Mouse (Mus musculus) spleen, postnatal 4 days (tissue): ENCODE measurements around the gene Arid1b.

Experiments
- DNase-seq, 2 experiments: peaks; one replicate each; pipeline ENCODE4 v3.0.0; 2022; ENCODE audit warnings: low spot score in 2 of 2

Arid1b gene

GRCm38 (mm10) chr17:4995561-4996051 lies 1.5 kb downstream of the Arid1b start:
- DNase-seq, result peak in 1 of 2 experiments; percentile 79

- DNase-seq, result peak; percentile 60 to 86
Observed at GRCm38 (mm10) chr17:4996121-4996813, 2.1 kb downstream of the Arid1b start.

- no peak for DNase-seq
Observed at GRCm38 (mm10) chr17:4996814-4997549, 2.9 kb downstream of the Arid1b start.

- DNase-seq, result no peak
Observed at GRCm38 (mm10) chr17:4997968-4998367, 3.8 kb downstream of the Arid1b start.

GRCm38 (mm10) chr17:4999256-4999655 lies 5.1 kb downstream of the Arid1b start:
- no peak for DNase-seq

- no peak for DNase-seq
Observed at GRCm38 (mm10) chr17:5000001-5000400, 5.9 kb downstream of the Arid1b start.

GRCm38 (mm10) chr17:5000871-5001270 lies 6.7 kb downstream of the Arid1b start:
- no peak for DNase-seq

- no peak for DNase-seq
Observed at GRCm38 (mm10) chr17:5001531-5002131, 7.5 kb downstream of the Arid1b start.

GRCm38 (mm10) chr17:5002937-5003508 lies 8.9 kb downstream of the Arid1b start:
- no peak for DNase-seq

GRCm38 (mm10) chr17:5004266-5004665 lies 10.1 kb downstream of the Arid1b start:
- DNase-seq, result no peak

- DNase-seq, result no peak
Observed at GRCm38 (mm10) chr17:5004706-5005105, 10.6 kb downstream of the Arid1b start.

- no peak for DNase-seq
Observed at GRCm38 (mm10) chr17:5005285-5005684, 11.2 kb downstream of the Arid1b start.

GRCm38 (mm10) chr17:5007156-5007658 lies 13.1 kb downstream of the Arid1b start:
- peak in 1 of 2 experiments; percentile 39 for DNase-seq

GRCm38 (mm10) chr17:5008236-5008635 lies 14.1 kb downstream of the Arid1b start:
- DNase-seq, result no peak

GRCm38 (mm10) chr17:5008761-5009160 lies 14.6 kb downstream of the Arid1b start:
- DNase-seq, result no peak

- DNase-seq, result no peak
Observed at GRCm38 (mm10) chr17:5009526-5010260, 15.6 kb downstream of the Arid1b start.

- DNase-seq, result no peak
Observed at GRCm38 (mm10) chr17:5010781-5011180, 16.6 kb downstream of the Arid1b start.

- DNase-seq, result no peak
Observed at GRCm38 (mm10) chr17:5012091-5012490, 18.0 kb downstream of the Arid1b start.

GRCm38 (mm10) chr17:5012517-5012916 lies 18.4 kb downstream of the Arid1b start:
- no peak for DNase-seq

GRCm38 (mm10) chr17:5014327-5014957 lies 20.3 kb downstream of the Arid1b start:
- no peak for DNase-seq

- no peak for DNase-seq
Observed at GRCm38 (mm10) chr17:5016404-5016803, 22.3 kb downstream of the Arid1b start.
